Mouse (Mus musculus) right cerebral cortex, postnatal 25 days (tissue): ENCODE results near the gene Exoc6b.

Source experiments
- DNase-seq: peaks from one replicate; pipeline ENCODE4 v3.0.0; 2022

Gene Exoc6b

GRCm38 (mm10) chr6:84968531-84968930, 100.8 kb downstream of the Exoc6b start:
- DNase-seq: no peak

DNA sequence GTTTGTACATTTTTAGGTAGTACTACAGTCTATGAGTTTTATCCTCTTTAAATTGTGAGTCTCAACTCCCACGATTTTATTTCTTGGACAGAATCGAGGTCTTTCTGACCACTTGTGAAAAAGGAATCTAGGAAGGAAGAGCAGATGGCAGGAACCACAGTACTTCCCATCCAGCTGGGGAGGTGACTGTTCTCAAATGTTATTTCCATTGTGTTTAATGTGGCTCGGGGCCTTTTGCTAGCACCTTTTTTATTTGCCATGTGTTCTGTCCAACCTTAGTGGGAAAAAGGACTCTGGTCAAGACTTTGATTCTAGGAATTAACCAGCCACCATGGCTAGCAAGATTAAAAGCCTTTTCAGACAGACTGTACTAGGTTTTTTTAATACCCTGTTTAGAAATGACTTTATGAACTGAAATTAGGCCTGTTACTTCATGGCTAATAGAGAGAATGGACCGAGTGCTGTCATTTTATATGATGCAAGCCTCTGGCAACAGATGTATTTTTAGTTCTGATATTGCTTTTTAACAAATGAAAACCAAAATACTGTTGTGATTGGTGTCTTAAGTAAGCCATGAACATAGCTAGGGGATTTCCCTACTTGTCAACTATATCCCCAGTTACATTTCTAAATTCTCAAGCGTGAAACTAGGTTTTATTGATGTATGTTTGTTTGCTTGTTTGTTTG, 104.4 kb downstream of the Exoc6b start:
- DNase-seq: no peak

- no peak for DNase-seq
Observed at GRCm38 (mm10) chr6:84963044-84963443, 106.3 kb downstream of the Exoc6b start.

GRCm38 (mm10) chr6:84961763-84962162, 107.5 kb downstream of the Exoc6b start:
- no peak for DNase-seq

DNA sequence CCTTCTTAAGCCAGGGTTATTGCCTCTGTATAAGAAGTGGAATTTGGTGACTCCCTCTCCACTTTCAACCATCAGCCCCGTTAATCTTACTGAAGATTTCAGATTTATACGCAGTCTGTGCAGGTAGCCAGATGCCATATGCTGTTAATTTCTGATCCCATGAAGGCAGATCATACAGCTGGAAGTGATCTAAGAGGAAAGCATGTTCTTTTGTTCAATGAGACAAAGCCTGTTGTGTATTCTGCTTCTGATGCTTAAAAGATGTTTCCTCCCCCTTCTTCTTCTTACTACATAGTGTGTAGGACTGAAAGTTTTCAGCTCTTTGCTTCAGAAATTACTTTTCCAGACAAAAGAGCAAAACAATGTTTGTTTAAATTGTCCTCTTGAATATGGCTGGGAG, 109.8 kb downstream of the Exoc6b start:
- no peak for DNase-seq

GRCm38 (mm10) chr6:84951621-84952020, 117.7 kb downstream of the Exoc6b start:
- DNase-seq: no peak

DNA sequence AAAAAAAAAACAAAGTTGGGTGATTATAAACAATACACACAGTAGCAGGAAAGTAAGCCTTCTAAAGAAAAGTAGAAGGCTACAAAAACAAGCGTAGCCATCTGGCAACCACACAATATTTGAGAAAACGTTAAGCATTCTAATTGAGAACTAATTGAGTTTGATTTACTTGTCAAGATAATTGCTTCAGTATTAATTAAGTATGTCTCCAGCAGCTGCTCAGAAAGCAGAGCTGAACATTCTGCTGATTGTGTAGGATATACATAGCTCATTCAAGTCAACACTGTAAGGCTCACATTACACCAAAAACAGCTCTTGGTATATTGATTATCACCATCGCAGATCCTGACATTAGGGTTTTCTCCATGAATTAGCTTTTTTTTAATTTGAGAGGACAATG, 122.7 kb downstream of the Exoc6b start:
- no peak for DNase-seq

DNA sequence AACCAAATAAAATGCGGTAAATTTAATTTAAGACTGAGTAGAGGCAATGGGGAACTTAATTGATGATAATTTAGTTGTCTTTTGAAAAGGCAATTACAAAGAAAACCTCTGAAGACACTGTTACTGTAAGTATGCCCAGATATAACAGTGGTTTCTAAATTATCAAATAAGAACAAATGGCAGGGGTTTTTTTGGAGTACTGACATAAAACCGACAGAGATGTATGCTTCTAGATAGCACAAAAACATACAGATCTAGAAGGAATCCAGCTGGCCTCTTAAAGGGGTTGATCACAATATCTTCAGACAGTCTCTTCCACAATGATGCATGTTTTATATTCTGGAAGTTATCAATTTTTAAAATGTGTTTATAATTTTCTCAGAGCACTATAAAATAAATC, 123.2 kb downstream of the Exoc6b start:
- DNase-seq: no peak

- no peak for DNase-seq
Observed at GRCm38 (mm10) chr6:84932953-84933921, 136.1 kb downstream of the Exoc6b start.

DNA sequence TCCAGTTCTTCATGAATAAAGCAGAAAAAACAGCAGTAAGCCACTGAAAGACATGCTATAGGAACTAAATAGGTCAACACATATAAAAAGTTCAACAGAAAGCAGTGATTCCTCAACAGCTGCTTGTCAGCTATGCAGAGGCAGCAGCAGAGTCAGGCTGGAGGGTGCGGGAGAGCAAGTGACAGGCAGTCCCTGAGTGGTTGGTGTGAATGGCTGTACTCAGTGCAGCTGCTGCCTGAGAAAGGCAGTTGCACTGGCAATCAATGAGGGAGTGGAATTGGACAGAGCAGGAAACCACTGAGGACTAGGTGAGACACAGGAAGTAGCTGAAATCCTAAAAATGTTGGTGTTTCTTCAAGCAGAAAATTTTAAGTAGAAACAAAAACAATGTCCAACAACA, 138.3 kb downstream of the Exoc6b start:
- DNase-seq: no peak

DNA sequence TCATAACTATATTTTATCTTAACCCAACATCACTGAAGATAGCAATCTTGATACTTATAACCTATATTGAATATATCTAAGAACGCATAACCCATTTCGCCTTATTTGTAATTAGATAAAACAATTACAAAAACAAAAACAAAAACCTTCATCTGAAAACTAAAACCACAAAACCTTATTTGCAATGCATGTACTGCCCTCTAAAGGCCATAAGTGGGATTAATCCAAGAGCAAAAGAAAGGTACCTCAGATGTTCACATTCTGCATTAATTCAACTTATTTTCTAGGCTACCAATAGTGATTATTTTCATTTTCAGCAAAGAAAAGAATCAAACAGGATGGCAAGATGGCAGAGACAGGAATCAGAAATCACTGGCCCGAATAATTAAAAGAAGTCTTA, 143.2 kb downstream of the Exoc6b start:
- DNase-seq: no peak

DNA sequence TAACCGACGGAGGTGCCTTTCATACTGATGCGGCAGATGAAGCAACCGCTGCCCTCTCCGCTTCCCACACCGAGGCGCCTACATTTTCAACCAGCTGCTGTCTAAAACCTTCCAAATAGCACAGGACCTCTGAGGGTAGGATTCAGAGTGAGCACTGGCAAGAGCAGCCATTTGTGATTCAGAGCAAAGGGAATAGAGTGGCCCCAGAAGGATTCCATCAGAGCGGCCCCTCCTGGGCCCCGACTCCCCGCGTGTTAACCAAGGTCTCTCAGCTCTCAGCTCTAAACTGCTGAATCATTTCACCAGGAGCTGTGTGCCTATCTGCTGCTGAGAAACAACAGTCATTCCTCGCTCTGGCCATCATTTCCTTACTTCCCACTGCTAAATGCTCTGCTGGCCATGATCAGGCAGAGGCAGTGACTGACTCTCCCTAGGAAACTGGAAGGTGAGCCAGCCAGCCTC, 145.5 kb downstream of the Exoc6b start:
- peak; percentile 26 for DNase-seq

DNA sequence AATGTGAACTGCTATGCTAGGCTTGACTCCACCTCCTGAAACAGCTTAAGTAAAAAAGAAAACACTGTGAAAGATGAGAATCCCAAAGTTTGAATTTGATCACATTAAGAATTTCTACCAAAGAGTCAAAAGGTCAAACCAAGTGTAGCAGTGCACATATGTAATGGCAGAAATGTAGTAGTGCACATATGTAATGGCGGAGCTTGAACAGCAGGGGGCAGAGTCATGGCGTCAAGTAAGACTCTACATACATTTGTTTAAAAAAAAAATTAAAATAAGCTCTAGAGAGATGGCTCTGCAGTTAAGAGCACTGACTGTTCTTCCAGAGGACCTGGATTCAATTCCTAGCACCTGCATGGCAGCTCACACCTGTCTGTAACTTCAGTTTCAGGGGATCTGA, 153.0 kb downstream of the Exoc6b start:
- DNase-seq: no peak

- no peak for DNase-seq
Observed at GRCm38 (mm10) chr6:84912434-84912833, 156.9 kb downstream of the Exoc6b start.

DNA sequence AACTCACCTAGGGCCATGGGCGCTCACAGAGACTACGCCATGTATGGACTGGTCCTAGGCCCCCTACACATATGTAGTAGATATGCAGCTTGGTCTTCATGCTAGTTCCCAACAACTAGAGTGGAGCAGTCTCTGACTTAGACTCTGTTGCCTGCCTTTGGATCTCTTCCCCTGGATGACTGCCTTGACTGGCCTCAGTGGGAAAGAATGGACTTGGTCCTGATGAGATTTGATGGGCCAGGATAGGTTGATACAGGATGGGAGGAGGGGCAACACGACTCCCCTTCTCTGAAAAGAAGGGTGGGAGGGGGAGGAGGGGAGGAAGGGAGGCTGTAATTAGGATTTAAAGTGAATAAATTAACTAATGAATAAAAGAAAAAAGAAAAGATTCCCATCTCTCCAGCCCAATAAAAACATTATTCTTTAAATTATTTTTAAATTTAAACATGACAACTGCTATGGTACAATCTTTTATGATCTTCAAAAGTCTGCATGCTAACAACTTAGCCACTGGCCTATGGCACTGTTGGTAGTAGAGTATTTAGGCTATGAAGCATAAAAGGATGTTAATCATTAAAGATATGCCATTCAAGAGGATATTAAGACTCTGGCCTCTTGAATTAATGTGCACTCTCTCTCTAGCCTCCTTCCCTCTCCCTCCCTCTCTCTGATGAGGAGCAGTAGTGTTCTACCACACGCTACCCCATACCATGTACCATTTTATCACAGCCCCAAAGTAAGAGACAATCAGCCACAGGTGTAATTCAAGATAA, 170.1 kb downstream of the Exoc6b start:
- DNase-seq: no peak

GRCm38 (mm10) chr6:84893773-84894095, 175.6 kb downstream of the Exoc6b start:
- DNase-seq: no peak

DNA sequence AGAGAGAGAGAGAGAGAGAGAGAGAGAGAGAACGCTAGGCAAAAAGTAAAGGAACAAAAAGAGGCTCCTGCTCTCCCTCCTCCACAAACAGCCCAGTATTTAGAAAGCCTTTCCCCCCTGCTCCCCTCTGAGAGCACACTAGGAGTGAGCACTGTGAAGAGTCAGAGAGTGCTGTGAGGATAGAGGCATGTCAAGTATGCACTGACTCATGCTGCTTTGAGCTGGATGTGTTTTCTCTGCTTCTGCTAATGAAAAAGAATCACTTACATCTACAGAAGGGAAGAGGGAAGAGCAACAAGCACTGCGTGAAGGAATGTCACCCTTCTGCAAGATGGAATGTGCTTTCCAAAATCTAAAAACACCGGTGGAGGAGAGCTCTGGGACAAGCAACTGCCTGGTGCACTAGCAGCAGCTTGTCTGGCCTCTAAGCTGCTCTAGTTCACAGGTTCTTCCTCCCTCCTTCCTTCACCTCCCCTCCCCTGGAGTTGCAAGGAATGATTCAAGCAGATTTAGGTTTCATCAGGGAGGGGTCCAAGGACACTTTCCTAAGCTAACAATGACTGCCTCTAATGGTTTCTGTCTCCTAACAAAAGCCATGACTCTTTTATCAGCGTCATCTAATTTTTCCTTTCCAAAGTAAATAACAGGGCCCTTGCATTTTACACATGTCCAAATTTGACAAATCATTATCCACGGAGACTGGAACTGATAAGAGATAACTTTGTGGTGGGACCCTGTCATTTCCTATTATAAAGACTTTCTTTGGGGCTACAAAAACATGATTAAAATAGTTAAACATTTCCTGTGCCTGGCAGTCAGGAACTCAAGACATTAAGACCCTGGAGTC, 176.2 kb downstream of the Exoc6b start:
- no peak for DNase-seq

DNA sequence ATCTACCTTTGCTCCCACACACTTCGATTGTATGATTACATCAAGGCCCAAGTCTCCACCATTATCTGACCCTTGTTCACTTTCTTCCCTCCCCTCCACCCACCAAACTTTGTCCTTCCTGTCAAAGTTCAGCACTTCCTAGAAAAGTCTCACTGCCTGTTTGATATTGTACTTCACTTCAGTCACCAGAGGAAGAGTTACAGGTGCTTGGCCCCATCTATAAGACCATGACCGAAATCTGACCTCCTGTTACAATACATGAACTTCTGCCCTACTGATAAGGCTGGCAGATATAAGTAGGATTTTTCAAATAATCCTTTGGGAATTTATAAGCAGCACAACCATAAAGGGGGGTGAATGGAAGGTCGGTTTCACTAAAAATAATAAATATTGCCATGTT, 182.8 kb downstream of the Exoc6b start:
- DNase-seq: no peak

- no peak for DNase-seq
Observed at GRCm38 (mm10) chr6:84885080-84885479, 184.2 kb downstream of the Exoc6b start.

DNA sequence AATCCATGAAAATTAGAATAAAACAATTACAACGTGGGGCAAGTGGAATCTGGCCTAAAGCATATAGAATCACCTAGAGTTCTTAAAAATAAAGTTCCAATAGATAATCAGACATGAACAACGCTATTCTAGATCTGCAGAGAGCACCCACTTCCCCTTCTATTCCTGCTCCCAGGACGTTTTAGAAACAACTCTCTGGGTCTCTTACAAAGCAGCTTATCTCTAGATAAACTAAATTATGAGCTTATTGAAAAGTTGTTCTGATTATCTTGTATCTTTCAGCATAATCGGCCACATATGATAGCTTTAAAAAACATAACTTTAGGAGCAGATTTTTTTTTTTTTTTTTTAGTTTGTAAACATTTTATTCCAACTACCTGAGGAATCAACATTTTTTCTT, 185.6 kb downstream of the Exoc6b start:
- no peak for DNase-seq

DNA sequence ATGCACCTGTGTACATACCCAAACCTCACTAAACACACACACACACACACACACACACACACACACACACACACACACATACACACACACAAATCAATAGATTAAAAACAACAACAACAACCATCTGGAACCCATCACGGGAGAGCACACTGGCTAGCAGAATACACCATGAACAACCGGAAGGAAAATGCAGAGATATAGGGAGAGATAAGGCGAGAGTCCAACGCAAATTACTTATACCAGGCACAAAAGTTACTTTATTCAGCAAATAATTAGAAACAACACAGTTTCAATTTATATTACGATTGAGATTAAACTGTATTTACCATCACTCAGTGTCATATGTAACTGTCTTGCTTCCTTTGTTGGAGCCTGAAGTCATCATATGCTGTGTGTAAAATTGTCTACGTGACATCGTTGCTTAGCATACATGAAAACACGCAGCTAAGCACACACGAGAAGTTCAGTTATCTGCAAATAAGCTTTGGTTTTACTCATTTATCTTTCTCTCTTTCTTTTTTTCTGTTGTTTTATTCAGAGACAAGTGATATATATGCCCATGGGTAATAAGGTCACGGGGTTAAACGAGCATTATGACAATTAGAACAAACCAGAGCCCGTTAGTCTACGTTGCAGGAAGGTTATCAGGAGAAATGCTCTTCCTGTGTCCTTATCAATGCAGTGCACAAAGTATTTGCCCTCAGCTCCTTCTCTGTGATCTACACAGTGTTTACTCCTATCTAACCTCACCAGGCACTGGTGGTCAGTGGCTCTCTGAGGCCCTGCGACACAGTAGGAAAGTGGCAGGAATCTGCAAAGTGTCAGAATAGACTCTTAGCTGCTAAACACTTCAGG, 186.4 kb downstream of the Exoc6b start:
- DNase-seq: no peak

DNA sequence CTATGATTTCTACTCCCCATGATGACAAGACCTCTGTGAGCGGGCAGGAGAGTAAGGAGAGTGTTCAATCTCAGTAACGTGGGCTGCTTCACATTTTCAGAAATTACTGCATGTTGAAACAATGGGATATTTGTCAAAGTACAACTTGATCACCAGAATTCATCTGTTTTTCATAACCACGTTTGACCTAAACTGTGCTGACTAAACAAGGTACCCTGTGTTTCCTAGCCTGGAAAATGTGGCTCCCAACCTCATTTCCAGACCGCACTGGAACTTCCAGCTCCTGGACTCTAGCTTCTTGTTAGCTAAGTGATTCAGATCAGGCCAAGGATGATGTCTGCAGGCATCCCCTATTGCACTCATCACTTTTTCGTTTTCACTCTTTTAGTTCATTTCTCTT, 193.4 kb downstream of the Exoc6b start:
- no peak for DNase-seq
